Mouse (Mus musculus): ENCODE data around the gene Kif13a. TPM values are rescaled to one million over a fixed set of nuclear protein-coding genes. Genes with fewer than 3 reads are reported as not detected.

Gene Kif13a
- total and polyA plus RNA-seq, 3 experiments, result 1.2 to 1.7 TPM; not detected in 1

DNA sequence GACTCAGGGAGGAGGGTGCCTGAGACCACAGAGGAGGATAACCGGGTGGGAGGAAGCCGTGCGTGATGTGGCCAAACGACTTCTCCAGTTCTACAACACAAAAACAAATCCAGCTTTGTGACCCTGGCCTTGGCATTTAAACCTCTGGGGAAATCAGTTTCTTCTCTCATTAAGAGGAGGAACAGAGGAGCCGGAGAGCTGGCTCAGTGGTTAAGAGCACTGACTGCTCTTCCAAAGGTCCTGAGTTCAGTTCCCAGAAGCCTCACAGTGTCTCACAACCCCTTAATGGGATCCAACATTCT, 44.0 kb downstream of the Kif13a start:
- Histone ChIP-seq H3K4me1 (ENCODE audit: control insufficient read depth in 1 of 2, insufficient read depth in 2 of 2, low read length in 2 of 2) (no peaks in the 10 kb centered on the region), H3K4me3 (ENCODE audit: control insufficient read depth in 1 of 2, insufficient read depth in 1 of 2, low read depth in 2 of 2, low read length in 2 of 2) (no peak overlapping the region), H3K9me3 (replicated peaks; ENCODE audit: insufficient read depth, low read length) (no peaks in the 10 kb centered on the region), H3K27ac (ENCODE audit: control insufficient read depth, low read depth, low read length) (no peak overlapping the region), H3K36me3 (ENCODE audit: control insufficient read depth in 1 of 2, insufficient read depth in 2 of 2, low read length in 2 of 2) (no peaks in the 10 kb centered on the region), H3K27me3 (ENCODE audit: control insufficient read depth in 1 of 2, insufficient read depth in 2 of 2, low read length in 2 of 2) (no peaks in the 10 kb centered on the region), H3K9ac (ENCODE audit: control insufficient read depth, low read depth, low read length, poor library complexity, severe bottlenecking) (no peak overlapping the region), H3K79me2 (ENCODE audit: control insufficient read depth, insufficient read depth, low read length, poor library complexity) (no peaks in the 10 kb centered on the region)
- TF ChIP-seq NRF1 (IDR thresholded peaks at IDR 0.05; ENCODE audit: insufficient read depth, low read depth, low read length, poor library complexity, severe bottlenecking), result no peak
- no peak for TF ChIP-seq JUND (IDR thresholded peaks at IDR 0.05; ENCODE audit: low read depth, low read length)
- TF ChIP-seq POLR2A (IDR thresholded peaks at IDR 0.05; ENCODE audit: control insufficient read depth in 1 of 2, insufficient read depth in 1 of 2, low read depth in 1 of 2, low read length in 2 of 2, poor library complexity in 1 of 2), result no peak
- TF ChIP-seq KAT2A (conservative IDR thresholded peaks at IDR 0.05; ENCODE audit: low read depth, low read length), result no peak
- TF ChIP-seq ZNF384 (IDR thresholded peaks at IDR 0.05; ENCODE audit: low read depth, low read length), result no peak
- no peak for TF ChIP-seq CHD2 (IDR thresholded peaks at IDR 0.05; ENCODE audit: low read length)
- TF ChIP-seq CTCF (IDR thresholded peaks at IDR 0.05 in 2 of 3, conservative IDR thresholded peaks at IDR 0.05 in 1 of 3; ENCODE audit: control insufficient read depth in 1 of 3, insufficient read depth in 1 of 3, low read depth in 2 of 3, low read length in 3 of 3, poor library complexity in 1 of 3, severe bottlenecking in 1 of 3), result no peak
- DNase-seq (ENCODE audit: low read depth, low spot score), result no peak

DNA sequence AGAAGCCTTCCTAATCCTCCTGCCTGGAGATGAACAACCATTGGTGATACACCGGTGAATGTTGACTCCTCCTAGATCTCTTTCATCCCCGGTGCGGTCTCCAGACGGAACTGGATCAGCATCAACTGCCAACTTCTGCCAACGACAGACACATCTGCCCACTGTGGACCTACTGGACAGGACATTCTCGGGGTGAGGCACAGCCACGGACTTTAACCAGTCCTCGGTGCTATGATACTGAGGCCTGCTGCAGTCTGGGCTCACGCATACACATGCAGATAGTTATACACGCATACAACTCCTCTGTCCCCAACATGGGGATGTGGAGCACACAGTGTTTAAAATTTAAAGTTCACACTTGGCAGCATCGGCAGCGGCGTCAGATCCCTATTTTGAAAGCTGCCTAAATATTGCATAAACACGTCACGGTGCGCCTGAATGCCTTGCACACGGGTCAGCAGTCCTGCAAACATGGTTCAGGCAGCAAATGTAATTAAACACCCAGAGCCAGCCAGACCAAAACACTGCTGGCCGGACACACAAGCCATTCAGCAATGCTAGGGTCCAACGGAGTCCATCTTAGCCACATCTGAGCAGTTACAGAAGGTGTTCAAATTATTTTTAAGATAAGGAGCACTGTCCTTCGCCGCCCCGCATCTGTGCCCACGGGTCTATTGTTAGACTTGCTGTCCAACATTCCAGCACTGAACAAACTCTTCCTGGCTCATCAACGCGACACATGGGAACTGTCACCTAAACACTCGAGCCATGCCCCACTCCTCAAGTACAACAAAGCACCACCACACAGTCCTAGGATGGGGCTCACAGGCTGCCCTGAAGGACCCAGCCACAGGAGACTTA, 44.5 kb downstream of the Kif13a start:
- H3K27ac ChIP-seq (ENCODE audit: control insufficient read depth, low read depth, low read length), result no peak overlapping the region
- H3K9ac ChIP-seq (ENCODE audit: control insufficient read depth, low read depth, low read length, poor library complexity, severe bottlenecking), result no peak overlapping the region
- DNase-seq (ENCODE audit: low read depth, low spot score), result no peak
- H3K9me3 ChIP-seq (replicated peaks; ENCODE audit: insufficient read depth, low read length), result no peaks in the 10 kb centered on the region
- no peaks in the 10 kb centered on the region for H3K27me3 ChIP-seq (ENCODE audit: control insufficient read depth in 1 of 2, insufficient read depth in 2 of 2, low read length in 2 of 2)
- no peaks in the 10 kb centered on the region for H3K79me2 ChIP-seq (ENCODE audit: control insufficient read depth, insufficient read depth, low read length, poor library complexity)
- no peak overlapping the region for H3K4me3 ChIP-seq (ENCODE audit: control insufficient read depth in 1 of 2, insufficient read depth in 1 of 2, low read depth in 2 of 2, low read length in 2 of 2)
- TF ChIP-seq POLR2AphosphoS5 (IDR thresholded peaks at IDR 0.05; ENCODE audit: borderline replicate concordance, low read depth, low read length), result no peak
- no peak for TF ChIP-seq MYB (IDR thresholded peaks at IDR 0.05; ENCODE audit: low read depth, low read length)
- no peak for TF ChIP-seq TAL1 (IDR thresholded peaks at IDR 0.05; ENCODE audit: low read length)
- TF ChIP-seq MXI1 (IDR thresholded peaks at IDR 0.05; ENCODE audit: low read depth, low read length), result no peak
- no peak for TF ChIP-seq GABPA (IDR thresholded peaks at IDR 0.05; ENCODE audit: low read depth, low read length)
- no peak for TF ChIP-seq SIN3A (IDR thresholded peaks at IDR 0.05; ENCODE audit: low read length)
- TF ChIP-seq NELFE (IDR thresholded peaks at IDR 0.05; ENCODE audit: low read depth, low read length), result no peak
- no peak for TF ChIP-seq ZNF384 (IDR thresholded peaks at IDR 0.05; ENCODE audit: low read depth, low read length)
- no peak for TF ChIP-seq TCF12 (IDR thresholded peaks at IDR 0.05; ENCODE audit: low read depth, low read length)
- no peak for TF ChIP-seq USF2 (IDR thresholded peaks at IDR 0.05; ENCODE audit: borderline replicate concordance in 1 of 2, insufficient read depth in 1 of 2, low read depth in 1 of 2, low read length in 2 of 2)
- TF ChIP-seq CHD1 (IDR thresholded peaks at IDR 0.05; ENCODE audit: low read depth, low read length), result no peak
- no peaks in the 10 kb centered on the region for H3K36me3 ChIP-seq (ENCODE audit: control insufficient read depth in 1 of 2, insufficient read depth in 2 of 2, low read length in 2 of 2)
- H3K4me1 ChIP-seq (ENCODE audit: control insufficient read depth in 1 of 2, insufficient read depth in 2 of 2, low read length in 2 of 2), result no peaks in the 10 kb centered on the region

Data from MEL (cell line).